Mouse (Mus musculus) frontal cortex, adult (tissue): ENCODE results near the gene Prepl.
A peak's percentile ranks its signal among the peaks of the same experiment; 100 is the strongest.

Experiments used
- ATAC-seq: cut with Nextera tagmentation; 2 replicates; pipeline ENCODE4 v1.9.2; 2017; ENCODE audit warnings: mild to moderate bottlenecking, moderate library complexity, mixed read lengths; ENCODE audit not compliant: low TSS enrichment

The Prepl gene

GRCm38 (mm10) chr17:85090120-85091099 is at the start of gene Prepl, which contains the start of gene Camkmt:
Gene Prepl (minus strand): TSS chr17:85090241.
Gene Camkmt (plus strand): TSS chr17:85090552.
- peak; percentile 94 for ATAC-seq

- ATAC-seq, result no peak
Observed at GRCm38 (mm10) chr17:85138393-85138792, 48.4 kb upstream of the Prepl start.

GRCm38 (mm10) chr17:85116643-85117042 is 26.6 kb upstream of the Prepl start:
- ATAC-seq, result no peak

- no peak for ATAC-seq
Observed at GRCm38 (mm10) chr17:85113441-85113840, 23.4 kb upstream of the Prepl start.

GRCm38 (mm10) chr17:85110640-85111039 is 20.6 kb upstream of the Prepl start:
- no peak for ATAC-seq

- ATAC-seq, result no peak
Observed at GRCm38 (mm10) chr17:85103310-85103709, 13.3 kb upstream of the Prepl start.

GRCm38 (mm10) chr17:85101751-85102150 is 11.7 kb upstream of the Prepl start:
- ATAC-seq, result no peak

GRCm38 (mm10) chr17:85100232-85100631 is 10.2 kb upstream of the Prepl start:
- no peak for ATAC-seq

GRCm38 (mm10) chr17:85098677-85099323 is 8.8 kb upstream of the Prepl start:
- ATAC-seq, result no peak

GRCm38 (mm10) chr17:85096396-85096795 is 6.4 kb upstream of the Prepl start:
- ATAC-seq, result no peak

- no peak for ATAC-seq
Observed at GRCm38 (mm10) chr17:85091762-85092161, 1.7 kb upstream of the Prepl start.

- peak; percentile 22 for ATAC-seq
Observed at GRCm38 (mm10) chr17:85089621-85090020, 420 bp downstream of the Prepl start.

GRCm38 (mm10) chr17:85089011-85089410 is 1.0 kb downstream of the Prepl start:
- ATAC-seq, result no peak

- ATAC-seq, result no peak
Observed at GRCm38 (mm10) chr17:85088401-85088800, 1.6 kb downstream of the Prepl start.

GRCm38 (mm10) chr17:85087591-85087990 is 2.5 kb downstream of the Prepl start:
- ATAC-seq, result no peak

- no peak for ATAC-seq
Observed at GRCm38 (mm10) chr17:85086501-85086900, 3.5 kb downstream of the Prepl start.

GRCm38 (mm10) chr17:85085335-85085734 is 4.7 kb downstream of the Prepl start:
- ATAC-seq, result no peak

GRCm38 (mm10) chr17:85080781-85081180 is 9.3 kb downstream of the Prepl start:
- ATAC-seq, result no peak

GRCm38 (mm10) chr17:85079276-85079675 is 10.8 kb downstream of the Prepl start:
- ATAC-seq, result no peak

- peak; percentile 81 for ATAC-seq
Observed at GRCm38 (mm10) chr17:85074083-85074482, 16.0 kb downstream of the Prepl start.

GRCm38 (mm10) chr17:85073214-85073613 is 16.8 kb downstream of the Prepl start:
- no peak for ATAC-seq

- no peak for ATAC-seq
Observed at GRCm38 (mm10) chr17:85072383-85072782, 17.7 kb downstream of the Prepl start.
